Mouse (Mus musculus) forebrain, postnatal 0 days (tissue): ENCODE results near the gene Zpr1. TPM values are rescaled to one million over a fixed set of nuclear protein-coding genes. Genes with fewer than 3 reads are reported as not detected.
A peak's percentile ranks its signal among the peaks of the same experiment; 100 is the strongest.

Experiments
- ATAC-seq: fragments of 200-750 bp; cut with Nextera tagmentation; 2 replicates; pipeline ENCODE4 v1.8.0; 2017; ENCODE audit warnings: mild to moderate bottlenecking, moderate library complexity
- DNase-seq: peaks from one replicate; pipeline ENCODE4 v3.0.0-alpha.2; 2015
- H3K27ac ChIP-seq: fragments of 300-500 bp; sonication (generic); 2 replicates; pipeline ENCODE4 v1.5.1; 2014; ENCODE audit warnings: low read depth, mild to moderate bottlenecking, antibody characterized with exemption, low read length, moderate library complexity, mixed read lengths
- H3K27me3 ChIP-seq: fragments of 300-500 bp; sonication (generic); 2 replicates; pipeline ENCODE4 v1.6.1; 2014; ENCODE audit warnings: mild to moderate bottlenecking, low read length, mixed read lengths; ENCODE audit not compliant: insufficient read depth
- H3K36me3 ChIP-seq: fragments of 300-500 bp; sonication (generic); 2 replicates; pipeline ENCODE4 v1.6.1; 2014; ENCODE audit warnings: mild to moderate bottlenecking, moderate library complexity; ENCODE audit not compliant: insufficient read depth
- H3K4me1 ChIP-seq: fragments of 300-500 bp; sonication (generic); 2 replicates; pipeline ENCODE4 v1.6.1; 2014; ENCODE audit warnings: antibody characterized with exemption; ENCODE audit not compliant: insufficient read depth
- H3K4me2 ChIP-seq: fragments of 300-500 bp; sonication (generic); 2 replicates; pipeline ENCODE4 v1.6.1; 2014; ENCODE audit warnings: low read depth, mild to moderate bottlenecking, moderate library complexity
- H3K4me3 ChIP-seq: fragments of 300-500 bp; sonication (generic); 2 replicates; pipeline ENCODE4 v1.5.1; 2014; ENCODE audit warnings: low read depth, low read length, mixed read lengths
- H3K9ac ChIP-seq: fragments of 300-500 bp; sonication (generic); 2 replicates; pipeline ENCODE4 v1.6.1; 2014; ENCODE audit warnings: mild to moderate bottlenecking
- H3K9me3 ChIP-seq: fragments of 300-500 bp; sonication (generic); 2 replicates; pipeline ENCODE4 v1.6.1; 2016; ENCODE audit warnings: low read length
- CTCF ChIP-seq: sonication (generic); IDR thresholded peaks from 2 replicates; pipeline ENCODE4 v1.5.1; 2016; ENCODE audit warnings: antibody characterized with exemption, control low read depth, low read depth
- WGBS: fragments of 180-500 bp; shearing (Covaris S2); extraction: QIAGEN DNeasy Blood & Tissue Kit; methylation state at CpG from one replicate; pipeline ENCODE4 v1.1.7; 2014; 5-methylcytosine and 5-hydroxymethylcytosine counted together
- polyA plus RNA-seq: library from polyadenylated mRNA; unstranded; fragments of >200 nt; fragmentation: Nextera tagmentation; extraction: Ambion mirVana; gene quantifications from 2 replicates; pipeline ENCODE4 v1.2.1, GENCODE M21; 2015
- total RNA-seq: library from RNA; depleted of rRNA; stranded (reverse); fragments of >200 nt; gene quantifications from 2 replicates; pipeline ENCODE4 v1.2.3, GENCODE M21; 2014; rRNA removed

Zpr1 gene
- total RNA-seq: 34.3 and 44.1 TPM in 2 replicates
- polyA plus RNA-seq: 49.1 and 56.0 TPM in 2 replicates

- H3K9ac ChIP-seq: peak within 1 kb of the TSS; percentile 73
- H3K4me1 ChIP-seq: peaks cover 7% of the 10 kb centered on the region; the same call in 1 of the 2 replicates
- no peaks in the 10 kb centered on the region for H3K9me3 ChIP-seq
- peak within 1 kb of the TSS; percentile 74 for H3K27ac ChIP-seq
- H3K36me3 ChIP-seq: peaks cover 36% of the 10 kb centered on the region
- DNase-seq (peak; percentile 92), ATAC-seq (peak; percentile 98)
- H3K4me3 ChIP-seq: peak within 1 kb of the TSS; percentile 79
- WGBS: 6% methylated on average over 45 of the region's 45 CpGs
- peak within 1 kb of the TSS; percentile 79 for H3K4me2 ChIP-seq
- TF ChIP-seq CTCF: peak; percentile 63
- no peaks in the 10 kb centered on the region; the same call in 1 of the 2 replicates for H3K27me3 ChIP-seq
These were observed at the start of gene Zpr1 for GRCm38 (mm10) chr9:46272677-46273454. TSS of gene Zpr1 (plus strand) at chr9:46273064.

DNA sequence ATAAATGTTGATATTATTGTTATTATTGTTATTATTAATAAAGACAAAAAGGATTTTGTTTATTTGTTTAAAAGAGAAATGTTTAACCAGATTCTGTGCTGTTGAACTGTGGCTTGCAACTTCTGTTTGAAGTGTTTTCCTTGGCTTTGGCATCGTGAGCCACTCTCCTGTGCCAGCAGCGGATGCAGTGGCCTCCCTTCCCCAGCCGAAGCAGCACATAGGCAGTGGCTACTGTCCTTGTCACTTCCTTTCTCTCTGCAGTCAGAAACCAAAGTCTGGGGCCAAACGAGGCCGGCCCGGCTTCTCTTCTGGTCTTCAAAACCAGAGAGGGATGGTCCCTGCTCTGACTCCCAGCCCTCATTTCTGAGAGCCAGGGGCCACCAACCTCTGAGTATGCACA is 49.8 kb upstream of the Zpr1 start:
- Histone ChIP-seq H3K27me3 (no peaks in the 10 kb centered on the region), H3K36me3 (peaks cover 27% of the 10 kb centered on the region), H3K4me2 (no peak overlapping the region), H3K27ac (no peak overlapping the region), H3K4me3 (no peak overlapping the region), H3K4me1 (no peaks in the 10 kb centered on the region), H3K9ac (no peak overlapping the region), H3K9me3 (no peaks in the 10 kb centered on the region)
- 79% methylated on average over 6 of the region's 6 CpGs for WGBS
- ATAC-seq (no peak), DNase-seq (no peak)
- TF ChIP-seq CTCF: no peak

- Histone ChIP-seq H3K36me3 (peaks cover 27% of the 10 kb centered on the region), H3K9ac (no peak overlapping the region), H3K4me2 (no peak overlapping the region), H3K9me3 (no peaks in the 10 kb centered on the region), H3K27ac (no peak overlapping the region), H3K4me3 (no peak overlapping the region), H3K27me3 (no peaks in the 10 kb centered on the region), H3K4me1 (no peaks in the 10 kb centered on the region)
- ATAC-seq (no peak), DNase-seq (no peak)
- TF ChIP-seq CTCF: no peak
- WGBS: 85% methylated on average over 3 of the region's 3 CpGs
These were observed 48.8 kb upstream of the Zpr1 start for GRCm38 (mm10) chr9:46224101-46224500.

- Histone ChIP-seq H3K4me1 (no peaks in the 10 kb centered on the region), H3K36me3 (peaks cover 26% of the 10 kb centered on the region), H3K9me3 (no peaks in the 10 kb centered on the region), H3K27ac (no peak overlapping the region), H3K9ac (no peak overlapping the region), H3K27me3 (no peaks in the 10 kb centered on the region), H3K4me2 (no peak overlapping the region), H3K4me3 (no peak overlapping the region)
- TF ChIP-seq CTCF: no peak
- DNase-seq (no peak), ATAC-seq (no peak)
- WGBS: 69% methylated on average over 5 of the region's 5 CpGs
These were observed 47.8 kb upstream of the Zpr1 start for GRCm38 (mm10) chr9:46224945-46225660.

DNA sequence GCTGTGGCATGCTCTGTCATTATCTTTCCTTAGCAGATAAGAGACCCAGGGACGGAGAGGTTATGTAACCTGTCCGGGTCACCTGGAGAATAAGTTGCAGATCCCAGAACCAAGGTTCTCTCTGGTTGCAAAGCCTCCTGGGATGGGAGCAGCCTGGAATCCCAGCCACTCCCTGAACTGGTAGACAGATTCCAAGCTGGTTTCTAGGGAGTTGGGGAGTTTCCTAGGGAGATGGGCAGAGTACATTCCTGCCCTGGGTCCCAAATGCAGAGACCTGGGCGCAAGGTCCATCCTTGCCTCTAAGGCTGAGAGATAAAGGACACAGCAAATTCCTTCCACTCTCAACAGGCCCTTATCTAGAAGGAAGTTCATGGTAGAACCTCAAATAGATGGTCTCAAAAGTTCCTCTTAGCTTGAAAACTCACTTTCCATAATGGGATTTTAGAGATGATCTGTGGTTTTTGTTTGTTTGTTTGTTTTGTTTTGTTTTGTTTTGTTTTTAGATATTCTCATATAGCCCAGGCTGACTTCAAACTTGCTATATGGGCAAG is 45.7 kb upstream of the Zpr1 start:
- no peak overlapping the region for H3K4me3 ChIP-seq
- no peak overlapping the region for H3K4me2 ChIP-seq
- DNase-seq: no peak
- H3K4me1 ChIP-seq: no peaks in the 10 kb centered on the region
- no peak for ATAC-seq
- no peak for TF ChIP-seq CTCF
- 86% methylated on average over 3 of the region's 3 CpGs for WGBS
- H3K27ac ChIP-seq: no peak overlapping the region
- H3K9me3 ChIP-seq: no peaks in the 10 kb centered on the region
- H3K36me3 ChIP-seq: peaks cover 5% of the 10 kb centered on the region; the same call in 1 of the 2 replicates
- no peak overlapping the region for H3K9ac ChIP-seq
- no peaks in the 10 kb centered on the region for H3K27me3 ChIP-seq

DNA sequence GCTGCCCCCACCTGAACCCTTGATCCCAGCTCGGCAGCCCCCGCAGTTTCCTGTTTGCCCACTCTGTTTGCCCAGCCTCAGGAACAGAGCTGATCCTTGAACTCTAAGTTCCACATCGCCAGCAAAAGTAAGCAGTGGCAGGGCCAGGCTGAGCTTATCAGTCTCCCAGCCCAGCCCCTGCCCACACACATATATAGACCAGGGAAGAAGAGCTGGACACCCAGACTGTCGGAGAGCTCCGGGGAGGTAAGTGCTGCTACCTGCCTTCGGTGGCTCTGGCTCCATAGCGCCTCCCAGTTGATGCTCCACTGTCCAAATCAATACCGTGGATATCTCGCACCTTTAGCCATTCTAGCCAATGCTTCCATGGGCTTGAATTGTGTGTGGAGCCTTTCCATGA is 44.4 kb upstream of the Zpr1 start, which contains the start of gene Apoa1:
Apoa1 (plus strand) TSS at position 90 of the 400 bp plus-strand sequence.
- DNase-seq (no peak), ATAC-seq (no peak)
- H3K27me3 ChIP-seq: no peaks in the 10 kb centered on the region
- no peak within 1 kb of the TSS for H3K4me2 ChIP-seq
- H3K27ac ChIP-seq: no peak within 1 kb of the TSS
- no peak within 1 kb of the TSS for H3K4me3 ChIP-seq
- no peak for TF ChIP-seq CTCF
- H3K4me1 ChIP-seq: no peaks in the 10 kb centered on the region
- no peaks in the 10 kb centered on the region for H3K9me3 ChIP-seq
- no peaks in the 10 kb centered on the region for H3K36me3 ChIP-seq
- H3K9ac ChIP-seq: no peak within 1 kb of the TSS
- WGBS: 67% methylated on average over 9 of the region's 9 CpGs
